Mouse (Mus musculus) right cerebral cortex, postnatal 36 days (tissue): ENCODE measurements around the gene Rab11fip4.

Source experiments
- DNase-seq, 2 experiments: peaks; one replicate each; pipeline ENCODE4 v3.0.0; 2022; ENCODE audit warnings: low spot score in 2 of 2, mixed read lengths in 1 of 2

The Rab11fip4 gene

DNA sequence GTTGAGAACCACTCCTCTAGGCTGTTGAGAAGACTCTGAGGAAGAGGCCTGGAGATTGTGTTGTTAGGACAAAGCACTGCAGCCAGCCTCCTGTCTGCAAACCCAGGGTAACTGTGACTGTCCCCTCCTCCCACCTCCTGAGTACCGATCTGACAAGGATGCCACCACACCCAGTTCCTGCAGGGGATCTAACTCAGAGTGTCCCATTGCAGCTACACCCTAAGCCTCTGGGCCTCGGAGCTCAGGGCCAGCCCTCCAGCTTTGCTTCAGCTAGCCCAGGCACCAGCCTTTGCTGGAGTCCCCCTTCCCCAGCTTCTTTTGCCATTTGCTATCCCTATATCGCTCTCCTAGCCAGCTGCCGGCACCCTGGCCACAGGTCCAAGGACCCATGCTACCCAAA, 22.7 kb downstream of the Rab11fip4 start:
- no peak for DNase-seq

GRCm38 (mm10) chr11:79614880-79615279, 23.9 kb downstream of the Rab11fip4 start:
- no peak for DNase-seq

GRCm38 (mm10) chr11:79615871-79616270, 24.9 kb downstream of the Rab11fip4 start:
- no peak for DNase-seq

- no peak for DNase-seq
Observed at GRCm38 (mm10) chr11:79617991-79618390, 27.0 kb downstream of the Rab11fip4 start.

DNA sequence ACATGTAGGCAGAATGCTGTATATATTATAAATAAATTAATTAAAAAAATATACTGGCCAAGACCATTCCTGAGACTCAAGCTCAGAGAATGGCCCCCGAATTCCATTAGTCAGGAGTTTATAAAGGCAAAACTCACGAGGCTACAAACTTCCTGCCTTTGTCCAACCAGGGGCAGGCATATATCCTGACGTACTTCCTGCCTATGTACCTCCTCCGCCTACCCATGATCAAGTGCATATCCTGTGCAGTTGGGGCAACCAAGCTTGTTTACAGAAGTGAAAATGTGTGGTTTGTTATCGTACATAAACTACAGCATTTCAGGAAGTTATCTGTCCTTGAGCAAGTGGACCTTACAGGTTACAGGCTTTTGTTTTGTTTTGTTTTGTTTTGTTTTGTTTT, 32.0 kb downstream of the Rab11fip4 start:
- no peak for DNase-seq

- DNase-seq, result peak; percentile 39 to 57
Observed at GRCm38 (mm10) chr11:79624801-79625302, 33.8 kb downstream of the Rab11fip4 start.

DNA sequence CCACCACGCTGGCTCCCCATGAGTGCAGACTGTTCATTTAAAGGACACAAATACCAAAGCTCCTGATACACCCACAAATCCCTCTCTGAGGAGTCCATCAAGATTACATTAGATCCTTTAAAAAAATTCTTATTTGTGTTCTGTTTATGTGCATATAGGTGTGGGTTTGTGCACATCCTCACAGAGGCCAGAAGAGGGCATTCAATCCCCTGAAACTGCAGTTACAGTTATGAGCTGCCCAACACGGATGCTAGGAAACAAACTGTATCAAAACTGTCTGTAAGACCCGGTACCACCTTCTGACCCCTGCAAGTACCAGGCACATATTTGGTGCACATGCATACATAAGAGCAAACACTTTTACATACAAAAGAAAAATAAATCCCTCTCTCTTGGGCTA, 37.7 kb downstream of the Rab11fip4 start:
- DNase-seq, result no peak

GRCm38 (mm10) chr11:79629752-79630374, 38.9 kb downstream of the Rab11fip4 start:
- DNase-seq, result no peak

DNA sequence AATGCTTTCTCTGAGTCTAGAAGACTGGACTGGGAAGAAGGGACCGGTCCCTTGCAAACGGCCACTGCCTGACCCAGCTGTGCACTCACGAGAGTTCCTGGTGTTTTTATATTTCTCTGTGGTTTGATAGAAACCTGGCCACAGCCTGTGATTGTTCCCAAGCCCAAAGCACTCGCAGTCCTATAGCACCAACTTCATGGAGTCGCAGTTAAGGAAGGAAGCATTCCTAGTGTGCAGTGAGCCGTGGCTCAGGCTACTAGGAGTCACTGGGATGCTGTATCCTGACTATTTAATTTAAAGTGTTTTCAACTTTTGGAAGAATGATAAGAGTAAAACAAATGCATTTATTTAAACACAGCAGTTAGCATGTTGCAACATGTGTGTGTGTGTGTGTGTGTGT, 39.5 kb downstream of the Rab11fip4 start:
- no peak for DNase-seq

DNA sequence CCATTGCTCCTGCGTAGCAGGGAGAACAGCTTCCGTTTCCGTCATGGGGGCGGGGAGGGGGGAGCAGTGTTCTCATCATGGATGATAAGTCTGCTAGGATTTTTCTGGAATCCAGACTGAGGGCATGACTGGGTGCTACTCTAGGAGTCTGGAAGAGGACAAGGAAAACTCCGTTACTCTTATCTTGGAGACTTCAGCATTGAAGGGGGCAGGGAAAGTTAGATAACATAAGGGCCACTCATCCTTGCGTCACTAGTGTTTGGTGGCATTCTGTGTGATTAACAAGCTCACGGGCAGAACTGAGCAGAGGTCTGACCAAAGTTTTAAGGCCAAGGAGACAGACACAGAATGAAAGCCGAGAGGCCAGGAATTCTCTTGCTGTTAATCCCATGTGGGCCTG, 42.4 kb downstream of the Rab11fip4 start:
- no peak for DNase-seq

GRCm38 (mm10) chr11:79635661-79636449, 44.8 kb downstream of the Rab11fip4 start:
- DNase-seq, result no peak

GRCm38 (mm10) chr11:79636481-79636880, 45.5 kb downstream of the Rab11fip4 start:
- no peak for DNase-seq

DNA sequence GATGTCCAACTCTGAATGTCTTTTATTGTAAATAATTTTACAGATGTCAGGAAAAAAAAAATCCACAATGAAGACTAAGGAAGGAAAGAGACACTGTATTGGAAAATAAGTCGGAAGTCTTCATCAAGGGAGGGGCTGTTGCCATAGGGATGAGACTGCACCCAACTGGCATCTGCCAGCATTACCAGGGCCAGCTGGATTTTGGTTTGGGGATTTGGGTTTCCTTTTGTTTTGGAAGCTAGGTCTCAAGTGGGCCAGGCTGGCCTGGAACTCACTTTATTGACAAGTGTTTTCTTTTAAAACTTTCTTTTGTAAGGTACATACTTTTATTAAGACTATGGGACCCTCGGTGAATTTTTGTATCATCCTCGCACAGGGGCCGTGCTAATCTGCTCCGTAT, 47.7 kb downstream of the Rab11fip4 start:
- DNase-seq, result no peak

GRCm38 (mm10) chr11:79640940-79641733, 50.1 kb downstream of the Rab11fip4 start:
- no peak for DNase-seq

DNA sequence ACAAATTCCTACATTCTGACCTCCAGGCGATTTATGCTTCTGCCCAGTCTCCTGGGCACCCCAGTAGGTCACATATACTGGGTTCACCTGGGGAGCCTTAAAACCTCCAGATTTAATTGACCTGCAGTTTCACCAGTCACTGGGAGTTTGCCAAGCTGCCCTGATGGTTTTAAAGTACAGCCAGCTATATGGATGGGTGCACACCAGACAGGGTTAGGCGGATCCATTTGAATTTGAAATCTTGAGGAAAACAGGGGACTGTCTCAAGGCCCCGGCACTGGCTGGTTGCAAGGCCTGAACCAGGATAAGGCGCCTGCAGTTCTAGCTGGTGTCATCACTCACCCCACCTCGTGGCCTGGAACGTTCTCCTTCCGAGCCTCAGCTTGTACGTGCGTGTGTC, 52.7 kb downstream of the Rab11fip4 start:
- no peak for DNase-seq

DNA sequence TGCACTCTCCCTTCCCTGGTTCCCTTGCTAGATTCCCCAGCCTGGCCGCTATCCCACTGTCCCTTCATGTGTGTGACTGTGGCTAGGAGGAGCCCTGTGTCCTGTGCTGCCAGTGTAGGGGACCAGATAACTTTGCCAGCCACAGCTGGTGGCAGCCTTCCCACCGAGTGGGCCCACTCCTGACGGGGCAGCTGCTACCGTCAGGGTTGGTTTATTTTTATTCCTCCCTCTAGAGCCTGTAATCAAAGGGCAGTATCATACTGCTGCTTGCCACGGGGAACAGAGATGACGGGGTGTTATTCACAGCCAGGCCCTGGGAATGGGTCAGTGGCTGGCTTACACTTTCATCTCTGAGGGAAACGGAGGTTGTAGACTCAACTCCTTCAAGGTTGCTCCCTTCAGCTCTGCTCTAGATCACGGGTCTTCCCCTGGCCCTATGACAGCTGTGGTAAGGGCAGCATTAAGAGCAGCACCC, 53.7 kb downstream of the Rab11fip4 start:
- no peak for DNase-seq

GRCm38 (mm10) chr11:79646026-79646425, 55.0 kb downstream of the Rab11fip4 start:
- no peak for DNase-seq

- no peak for DNase-seq
Observed at GRCm38 (mm10) chr11:79646467-79647070, 55.6 kb downstream of the Rab11fip4 start.

- DNase-seq, result peak; percentile 42 to 62
Observed at GRCm38 (mm10) chr11:79647071-79647501, 56.1 kb downstream of the Rab11fip4 start.

DNA sequence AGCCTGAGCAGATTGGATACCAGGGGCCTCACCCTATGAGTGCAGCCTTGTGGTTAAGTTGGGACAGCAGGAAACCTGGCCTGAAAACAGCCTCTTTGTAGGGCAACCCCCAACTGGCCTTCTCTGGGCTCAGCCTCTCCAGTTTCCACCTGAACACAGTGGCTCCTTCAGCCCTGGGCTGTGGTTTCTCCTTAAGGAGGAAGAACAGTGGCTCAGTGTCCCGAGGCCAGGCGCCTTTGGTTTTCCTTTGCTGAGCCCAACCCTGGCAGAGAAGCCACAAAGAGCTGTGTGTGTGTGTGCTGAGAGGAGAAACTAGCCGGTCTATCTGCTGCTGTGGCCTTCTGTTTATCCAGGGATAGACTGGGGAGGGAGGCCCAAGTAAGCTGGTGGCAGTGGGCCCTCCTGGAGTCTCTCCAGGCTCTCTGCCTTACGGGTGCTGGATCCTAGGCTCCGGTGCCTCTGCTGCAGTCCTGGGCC, 59.4 kb downstream of the Rab11fip4 start:
- no peak for DNase-seq

DNA sequence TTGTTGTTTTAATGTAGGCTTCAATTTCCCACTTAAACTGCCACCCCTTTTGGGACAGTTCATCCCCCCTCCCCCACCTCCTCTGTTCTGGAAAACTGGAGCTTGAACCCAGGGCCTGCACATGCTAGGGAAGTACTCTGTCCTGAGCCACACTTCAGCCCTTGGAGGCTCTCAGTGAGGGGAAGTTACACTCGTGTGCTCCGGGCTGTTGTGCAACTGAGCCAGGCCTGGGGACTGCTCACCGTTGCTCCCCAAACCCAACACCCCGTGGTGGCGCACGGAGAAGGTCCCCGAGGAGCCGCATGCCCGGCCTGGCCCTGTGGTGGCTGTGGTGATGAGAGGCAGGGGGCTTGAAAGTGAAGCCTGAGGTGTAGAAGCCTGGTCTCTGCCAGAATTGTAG, 61.2 kb downstream of the Rab11fip4 start:
- DNase-seq, result no peak
